Comparison of ENCODE assay signal across 10 mouse cellular contexts in genomic region chr13:18497582-18498157, GRCm38 (mm10).
DNase-seq lines count a peak whose midpoint lies in the region; ATAC-seq and TF ChIP-seq lines count a peak whose summit lies in the region.
"Had no signal": no experiment of that assay in that cellular context is flagged by ENCODE, and none has a peak within 500 bp of the region (broad histone marks: within the 10 kb centered on the region; RNA-seq: fewer than 3 reads in every experiment).

No protein-coding gene starts in this region.

- 18% methylated on average over 5 of the region's 5 CpGs for WGBS in forebrain, embryonic 11.5 days
- WGBS in hindbrain, embryonic 16.5 days: 8% methylated on average over 5 of the region's 5 CpGs
- WGBS in neural tube, embryonic 15.5 days: 12% methylated on average over 5 of the region's 5 CpGs

- H3K9ac ChIP-seq in forebrain, embryonic 11.5 days (ENCODE audit: low read length): no peak overlapping the region
- H3K9ac ChIP-seq in hindbrain, embryonic 16.5 days (ENCODE audit: low read depth, low read length): no peak overlapping the region
- no peak overlapping the region for H3K9ac ChIP-seq in neural tube, embryonic 15.5 days (replicated peaks)
- H3K9ac ChIP-seq: limb, embryonic 15.5 days had no signal

- DNase-seq in left cerebral cortex, adult 2 months (ENCODE audit: extremely low spot score in 1 of 2, low spot score in 2 of 2): no peak
- DNase-seq in left cerebral cortex, adult 18-20 months (ENCODE audit: low spot score in 2 of 2): no peak
- no peak for DNase-seq in forebrain, embryonic 11.5 days (ENCODE audit: low spot score)
- DNase-seq in urinary bladder, postnatal 10 days (ENCODE audit: low spot score): no peak
- no peak for DNase-seq in thymus, postnatal 25 days
- DNase-seq: kidney, adult 11 months; layer of hippocampus, postnatal 36 days had no signal

- peak overlapping the region; percentile 57 for H3K27ac ChIP-seq in left cerebral cortex, adult 2 months
- no peak overlapping the region for H3K27ac ChIP-seq in forebrain, embryonic 11.5 days (ENCODE audit: low read depth, low read length)
- no peak overlapping the region for H3K27ac ChIP-seq in hindbrain, embryonic 16.5 days (ENCODE audit: low read depth, low read length)
- H3K27ac ChIP-seq in neural tube, embryonic 15.5 days (replicated peaks): no peak overlapping the region
- H3K27ac ChIP-seq: limb, embryonic 15.5 days had no signal

- intact Hi-C loops in left cerebral cortex, adult 2 months (cut with DNase I): loop anchor here (10.0 kb wide), 1 partner anchor 373 kb away; no protein-coding TSS in a partner anchor

- H3K4me1 ChIP-seq in forebrain, embryonic 11.5 days (replicated peaks; ENCODE audit: control insufficient read depth, insufficient read depth, low read length): peaks cover 4% of the 10 kb centered on the region; the same call in 1 of the 2 replicates
- H3K4me1 ChIP-seq in hindbrain, embryonic 16.5 days (ENCODE audit: control insufficient read depth, insufficient read depth, low read depth, low read length): peaks cover 5% of the 10 kb centered on the region; the same call in 1 of the 2 replicates
- H3K4me1 ChIP-seq in neural tube, embryonic 15.5 days: peaks cover 11% of the 10 kb centered on the region
- H3K4me1 ChIP-seq: limb, embryonic 15.5 days had no signal

- ATAC-seq in forebrain, embryonic 11.5 days (replicated peaks; ENCODE audit: low FRiP score): peak; percentile 63
- ATAC-seq in hindbrain, embryonic 16.5 days: peak; percentile 37; the same call in 1 of the 2 replicates
- ATAC-seq in neural tube, embryonic 15.5 days (ENCODE audit: low FRiP score): 0 out of 2 replicates have a peak, but pooled peaks have one; percentile 23

- TF ChIP-seq CTCF in left cerebral cortex, adult 2 months (IDR thresholded peaks at IDR 0.05): no peak

- H3K36me3 ChIP-seq in forebrain, embryonic 11.5 days (ENCODE audit: control insufficient read depth, insufficient read depth, low read length): no peaks in the 10 kb centered on the region
- no peaks in the 10 kb centered on the region for H3K36me3 ChIP-seq in hindbrain, embryonic 16.5 days (ENCODE audit: control insufficient read depth, insufficient read depth, low read length)
- H3K36me3 ChIP-seq in neural tube, embryonic 15.5 days: no peaks in the 10 kb centered on the region
- H3K36me3 ChIP-seq: limb, embryonic 15.5 days had no signal

- H3K27me3 ChIP-seq in forebrain, embryonic 11.5 days (ENCODE audit: control insufficient read depth, insufficient read depth, low read length): no peaks in the 10 kb centered on the region
- no peaks in the 10 kb centered on the region for H3K27me3 ChIP-seq in hindbrain, embryonic 16.5 days (replicated peaks; ENCODE audit: control insufficient read depth, insufficient read depth, low read length)
- peaks cover 7% of the 10 kb centered on the region; the same call in 1 of the 2 replicates for H3K27me3 ChIP-seq in neural tube, embryonic 15.5 days (replicated peaks)

- H3K4me2 ChIP-seq in forebrain, embryonic 11.5 days (ENCODE audit: low read depth, low read length, severe bottlenecking): peak overlapping the region; percentile 5; the same call in 1 of the 2 replicates
- H3K4me2 ChIP-seq in hindbrain, embryonic 16.5 days (ENCODE audit: low read length): peak overlapping the region; percentile 41
- H3K4me2 ChIP-seq in neural tube, embryonic 15.5 days: peak overlapping the region; percentile 40
- H3K4me2 ChIP-seq: limb, embryonic 15.5 days had no signal

- H3K4me3 ChIP-seq in left cerebral cortex, adult 2 months: peak overlapping the region; percentile 7; the same call in 1 of the 2 replicates
- H3K4me3 ChIP-seq in forebrain, embryonic 11.5 days (ENCODE audit: low read depth, low read length): no peak overlapping the region
- H3K4me3 ChIP-seq in hindbrain, embryonic 16.5 days (ENCODE audit: low read length): peak overlapping the region; percentile 5
- peak overlapping the region; percentile 4 for H3K4me3 ChIP-seq in neural tube, embryonic 15.5 days (replicated peaks)
- H3K4me3 ChIP-seq: limb, embryonic 15.5 days had no signal

- no peaks in the 10 kb centered on the region; the same call in 1 of the 2 replicates for H3K9me3 ChIP-seq in forebrain, embryonic 11.5 days (ENCODE audit: control insufficient read depth, low read length)
- no peaks in the 10 kb centered on the region for H3K9me3 ChIP-seq in hindbrain, embryonic 16.5 days (ENCODE audit: control insufficient read depth, low read length)
- H3K9me3 ChIP-seq in neural tube, embryonic 15.5 days (replicated peaks): no peaks in the 10 kb centered on the region; the same call in 1 of the 2 replicates
- H3K9me3 ChIP-seq: limb, embryonic 15.5 days had no signal
